Mouse (Mus musculus) neural tube, embryonic 15.5 days (tissue): ENCODE measurements around the gene Etnk1. TPM values are rescaled to one million over a fixed set of nuclear protein-coding genes. Genes with fewer than 3 reads are reported as not detected.
"Not testable (repeated sequence)": the region's sequence is repeated elsewhere in the genome, so short reads cannot be mapped to it uniquely, and the experiment has no call there.

ENCODE experiments used
- ATAC-seq: fragments of 200-750 bp; cut with Nextera tagmentation; 2 replicates; pipeline ENCODE4 v1.8.0; 2017; ENCODE audit warnings: mild to moderate bottlenecking, moderate TSS enrichment, moderate library complexity; ENCODE audit not compliant: low FRiP score
- H3K27ac ChIP-seq: fragments of 300-500 bp; sonication (generic); replicated peaks from 2 replicates; pipeline ENCODE4 v1.5.1; 2015; ENCODE audit warnings: mild to moderate bottlenecking, inconsistent platforms
- H3K27me3 ChIP-seq: fragments of 300-500 bp; sonication (generic); replicated peaks from 2 replicates; pipeline ENCODE4 v1.6.1; 2015; ENCODE audit warnings: inconsistent platforms
- H3K36me3 ChIP-seq: fragments of 300-500 bp; sonication (generic); 2 replicates; pipeline ENCODE4 v1.6.1; 2015; ENCODE audit warnings: inconsistent platforms
- H3K4me1 ChIP-seq: fragments of 300-500 bp; sonication (generic); 2 replicates; pipeline ENCODE4 v1.6.1; 2015; ENCODE audit warnings: inconsistent platforms
- H3K4me2 ChIP-seq: fragments of 300-500 bp; sonication (generic); 2 replicates; pipeline ENCODE4 v1.6.1; 2015; ENCODE audit warnings: inconsistent platforms, mild to moderate bottlenecking, moderate library complexity
- H3K4me3 ChIP-seq: fragments of 300-500 bp; sonication (generic); replicated peaks from 2 replicates; pipeline ENCODE4 v1.5.1; 2015; ENCODE audit warnings: mild to moderate bottlenecking, inconsistent platforms
- H3K9ac ChIP-seq: fragments of 300-500 bp; sonication (generic); replicated peaks from 2 replicates; pipeline ENCODE4 v1.6.1; 2015; ENCODE audit warnings: mild to moderate bottlenecking, inconsistent platforms
- H3K9me3 ChIP-seq: fragments of 300-500 bp; sonication (generic); replicated peaks from 2 replicates; pipeline ENCODE4 v1.6.1; 2016; ENCODE audit warnings: inconsistent platforms
- WGBS: fragments of 180-500 bp; shearing (Covaris S2); methylation state at CpG from one replicate; pipeline ENCODE4 v1.1.7; 2015; ENCODE audit warnings: mixed read lengths; 5-methylcytosine and 5-hydroxymethylcytosine counted together
- polyA plus RNA-seq: library from polyadenylated mRNA; unstranded; fragments of >200 nt; fragmentation: Nextera tagmentation; extraction: Ambion mirVana; gene quantifications from 2 replicates; pipeline ENCODE4 v1.2.1, GENCODE M21; 2015

Etnk1 gene
- polyA plus RNA-seq, 1 experiment from 2014 or later, result 42.0 TPM

DNA sequence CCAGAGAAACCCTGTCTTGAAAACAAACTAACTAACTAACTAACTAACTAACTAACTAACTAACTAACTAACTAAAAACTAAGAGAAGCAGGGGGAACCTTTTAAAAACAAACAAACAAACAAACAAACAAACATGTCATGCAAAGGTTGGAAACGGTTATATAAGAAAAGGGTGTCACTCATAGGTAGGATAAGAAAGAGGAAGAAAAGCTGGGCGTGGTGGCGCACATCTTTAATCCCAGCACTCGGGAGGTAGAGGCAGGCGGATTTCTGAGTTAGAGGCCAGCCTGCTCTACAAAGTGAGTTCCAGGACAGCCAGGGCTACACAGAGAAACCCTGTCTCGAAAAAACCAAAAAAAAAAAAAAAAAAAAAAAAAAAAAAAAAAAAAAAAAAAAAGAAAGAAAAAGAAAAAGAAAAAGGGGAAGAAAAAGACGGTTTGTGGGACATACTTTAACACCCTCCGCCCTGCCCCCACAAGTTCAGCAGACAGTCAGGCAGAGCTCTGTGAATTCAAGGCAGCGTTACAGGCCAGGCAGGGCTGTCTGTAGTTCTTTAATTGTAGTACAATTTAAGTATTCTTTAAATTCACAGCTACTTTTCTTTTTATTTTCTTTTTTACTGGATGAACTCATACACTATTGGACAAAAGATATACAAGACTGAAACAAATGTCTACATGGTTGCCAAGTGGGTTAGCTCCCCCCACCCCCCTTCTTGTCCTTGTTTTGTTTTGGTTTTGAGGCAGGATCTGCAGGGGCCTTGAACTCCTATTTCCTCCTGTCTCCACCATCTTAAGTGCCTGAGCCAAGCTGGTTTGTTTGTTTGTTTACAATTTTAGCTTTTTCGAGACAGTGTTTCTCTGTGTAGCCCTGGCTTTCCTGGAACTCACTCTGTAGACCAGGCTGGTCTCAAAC is 15.7 kb upstream of the Etnk1 start:
- not testable (repeated sequence) for H3K36me3 ChIP-seq, ATAC-seq, H3K27ac ChIP-seq, H3K9ac ChIP-seq, H3K4me3 ChIP-seq, H3K27me3 ChIP-seq, H3K4me2 ChIP-seq, H3K9me3 ChIP-seq
- peaks cover 14% of the 10 kb centered on the region; the same call in 1 of the 2 replicates for H3K4me1 ChIP-seq
- WGBS, result 78% methylated on average over 10 of the region's 10 CpGs

DNA sequence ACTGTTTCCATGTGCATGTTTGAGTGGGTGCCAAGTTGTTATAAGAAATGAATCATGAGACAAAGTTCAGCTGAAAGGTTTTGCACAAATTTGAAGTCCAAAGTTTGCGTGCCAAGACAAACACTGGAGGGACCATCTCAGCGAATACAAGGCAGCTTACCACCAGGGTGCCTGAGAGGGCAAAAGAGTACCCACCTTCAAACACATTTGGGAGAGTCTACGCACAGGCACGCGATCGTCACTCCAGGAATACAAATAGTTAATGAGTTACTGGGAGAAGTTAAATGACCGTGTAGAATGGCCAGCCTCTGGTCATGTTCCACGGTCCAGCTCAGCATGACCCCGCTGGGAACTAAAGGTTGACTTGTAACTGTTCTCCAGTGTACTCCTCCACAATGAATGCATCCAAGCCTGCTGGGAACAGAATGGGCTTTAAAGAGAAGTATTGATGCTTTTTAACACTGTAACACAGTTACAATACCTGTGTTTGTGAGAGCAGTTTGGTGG is 14.6 kb upstream of the Etnk1 start:
- Histone ChIP-seq H3K9ac (no peak overlapping the region), H3K9me3 (no peaks in the 10 kb centered on the region; the same call in 1 of the 2 replicates), H3K27ac (no peak overlapping the region), H3K4me3 (no peak overlapping the region), H3K36me3 (no peaks in the 10 kb centered on the region), H3K4me1 (peaks cover 14% of the 10 kb centered on the region; the same call in 1 of the 2 replicates), H3K27me3 (no peaks in the 10 kb centered on the region), H3K4me2 (0 out of 2 replicates have a peak overlapping the region, but pooled peaks have one; percentile 19)
- 9% methylated on average over 9 of the region's 9 CpGs for WGBS
- ATAC-seq, result no peak

DNA sequence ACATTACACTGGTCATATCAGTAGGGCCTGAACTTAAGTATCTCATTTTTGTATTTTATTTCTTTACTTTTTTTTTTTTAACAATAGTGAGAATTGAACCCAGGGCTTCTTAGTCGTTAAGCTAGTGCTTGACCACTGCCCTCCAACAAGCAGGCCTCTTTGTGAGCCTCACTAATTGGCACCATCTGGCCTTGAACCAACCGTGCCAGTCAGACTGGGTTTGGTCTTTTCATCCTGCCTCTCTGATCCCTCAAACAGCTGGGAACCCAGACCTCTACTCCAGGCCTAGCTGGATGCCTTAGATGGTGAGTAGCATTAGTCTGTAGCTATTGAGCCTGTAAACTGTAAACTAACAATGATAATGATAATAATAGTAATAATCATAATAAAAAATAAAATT is 13.9 kb upstream of the Etnk1 start:
- no peak for ATAC-seq
- H3K9ac ChIP-seq, result no peak overlapping the region
- WGBS, result 22% methylated on average over 2 of the region's 2 CpGs
- no peaks in the 10 kb centered on the region for H3K9me3 ChIP-seq
- H3K27ac ChIP-seq, result no peak overlapping the region
- no peaks in the 10 kb centered on the region for H3K36me3 ChIP-seq
- H3K4me2 ChIP-seq, result no peak overlapping the region
- no peak overlapping the region for H3K4me3 ChIP-seq
- H3K27me3 ChIP-seq, result 0 out of 2 replicates have a peak, but pooled peaks cover 2% of the 10 kb centered on the region
- H3K4me1 ChIP-seq, result peaks cover 14% of the 10 kb centered on the region; the same call in 1 of the 2 replicates

DNA sequence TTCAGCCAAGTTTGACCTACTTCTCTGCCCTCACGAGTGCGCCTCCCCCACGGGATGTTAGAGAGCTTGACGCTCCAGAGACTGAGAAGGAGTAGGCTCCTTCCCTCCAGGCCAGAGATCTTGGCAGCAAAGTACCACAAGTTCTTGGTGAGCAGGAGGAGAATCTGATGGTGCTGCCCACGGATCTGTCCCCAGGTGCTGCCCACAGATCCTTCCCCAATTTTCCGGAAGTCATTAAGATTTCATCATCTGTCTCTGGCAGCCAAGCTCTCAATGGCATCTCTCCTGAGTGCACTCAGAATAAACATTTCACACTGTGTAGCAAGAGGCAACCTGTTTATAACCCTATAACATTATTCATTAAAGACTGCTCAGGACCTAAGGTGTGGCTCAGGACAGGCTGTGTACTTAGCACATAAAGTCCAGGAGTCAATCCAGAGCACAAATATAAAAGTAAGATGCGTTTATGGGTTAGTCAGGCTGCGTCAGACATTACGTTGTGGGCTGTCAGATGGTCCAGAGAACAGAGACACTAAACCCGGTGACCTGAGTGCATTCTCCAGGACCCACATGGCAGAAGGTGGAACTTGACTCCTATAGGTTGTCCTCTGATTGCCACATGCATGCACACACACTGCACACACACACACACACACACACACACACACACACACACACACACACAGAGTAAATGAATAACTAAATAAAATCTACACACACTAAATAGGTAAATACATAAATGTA is 13.1 kb upstream of the Etnk1 start:
- H3K9me3 ChIP-seq, result no peaks in the 10 kb centered on the region
- 0 out of 2 replicates have a peak, but pooled peaks cover 3% of the 10 kb centered on the region for H3K27me3 ChIP-seq
- no peaks in the 10 kb centered on the region for H3K36me3 ChIP-seq
- no peak overlapping the region for H3K27ac ChIP-seq
- H3K4me2 ChIP-seq, result no peak overlapping the region
- H3K4me1 ChIP-seq, result peaks cover 14% of the 10 kb centered on the region; the same call in 1 of the 2 replicates
- H3K4me3 ChIP-seq, result no peak overlapping the region
- no peak for ATAC-seq
- H3K9ac ChIP-seq, result no peak overlapping the region
- 59% methylated on average over 10 of the region's 10 CpGs for WGBS

DNA sequence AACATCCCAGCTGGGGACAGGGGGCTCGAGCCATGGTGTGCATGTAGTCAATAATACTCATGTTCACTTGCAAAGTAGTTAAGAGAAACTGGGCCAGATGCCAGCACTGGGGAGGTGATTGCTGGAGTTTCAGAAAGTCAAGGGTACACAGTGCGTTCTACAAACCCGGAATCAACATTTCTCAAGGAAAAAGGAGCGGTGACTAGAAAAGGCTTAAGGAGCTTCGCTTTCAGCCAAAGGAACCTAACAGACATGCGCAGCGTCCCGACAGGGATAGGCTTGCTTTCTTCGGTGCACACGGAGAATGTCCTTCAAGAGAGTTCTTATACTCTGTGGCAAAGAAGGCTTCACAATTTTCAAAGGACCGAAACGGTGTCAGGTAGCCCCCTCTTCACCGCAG is 12.1 kb upstream of the Etnk1 start:
- H3K4me3 ChIP-seq, result no peak overlapping the region
- no peak overlapping the region for H3K9ac ChIP-seq
- no peak for ATAC-seq
- no peak overlapping the region for H3K27ac ChIP-seq
- H3K36me3 ChIP-seq, result no peaks in the 10 kb centered on the region
- peaks cover 14% of the 10 kb centered on the region; the same call in 1 of the 2 replicates for H3K4me1 ChIP-seq
- H3K9me3 ChIP-seq, result no peaks in the 10 kb centered on the region
- 0 out of 2 replicates have a peak, but pooled peaks cover 3% of the 10 kb centered on the region for H3K27me3 ChIP-seq
- H3K4me2 ChIP-seq, result no peak overlapping the region
- WGBS, result 76% methylated on average over 13 of the region's 13 CpGs

DNA sequence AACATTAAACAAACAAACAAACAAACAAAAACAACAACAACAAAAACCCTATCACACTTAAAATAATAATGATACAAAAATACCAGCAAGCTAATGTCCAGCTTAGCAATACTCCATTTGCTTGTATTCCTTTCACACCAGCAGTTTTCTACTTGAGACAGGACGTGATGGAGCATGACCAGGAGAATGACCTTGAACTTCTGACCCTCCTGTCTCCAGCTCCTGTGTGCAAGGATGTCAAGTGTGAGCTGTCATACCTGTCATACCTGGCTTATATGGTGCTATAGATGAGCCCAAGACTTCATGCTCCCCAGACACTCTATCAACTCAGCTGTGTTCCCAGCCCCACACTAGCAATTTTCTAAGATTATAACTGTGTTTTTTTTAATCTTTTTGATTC is 11.0 kb upstream of the Etnk1 start:
- H3K4me1 ChIP-seq, result peaks cover 14% of the 10 kb centered on the region; the same call in 1 of the 2 replicates
- H3K36me3 ChIP-seq, result no peaks in the 10 kb centered on the region
- no peaks in the 10 kb centered on the region for H3K9me3 ChIP-seq
- H3K27me3 ChIP-seq, result 0 out of 2 replicates have a peak, but pooled peaks cover 3% of the 10 kb centered on the region
- 73% methylated on average over 1 of the region's 1 CpGs for WGBS
- no peak overlapping the region for H3K4me3 ChIP-seq
- H3K27ac ChIP-seq, result no peak overlapping the region
- ATAC-seq, result no peak
- no peak overlapping the region for H3K4me2 ChIP-seq
- no peak overlapping the region for H3K9ac ChIP-seq

DNA sequence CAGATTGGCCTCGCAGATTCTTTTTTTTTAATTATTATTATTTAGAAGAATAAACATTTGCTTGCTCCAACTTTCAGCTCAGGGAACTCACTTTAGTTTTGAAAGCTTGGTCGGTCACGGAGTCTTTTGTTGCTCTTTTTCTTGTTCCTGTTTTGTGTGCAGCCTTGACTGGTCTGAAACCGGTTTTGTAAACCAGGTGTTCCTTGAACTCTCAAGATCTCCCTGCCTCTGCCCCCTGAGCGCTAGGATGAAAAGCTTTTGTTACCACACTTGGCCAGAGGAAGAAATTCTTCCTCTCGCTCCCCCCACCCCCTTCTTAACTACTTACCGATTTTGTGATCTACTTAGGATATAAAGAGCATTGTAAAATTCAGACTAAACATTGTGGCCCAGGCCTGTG is 10.3 kb upstream of the Etnk1 start:
- no peak overlapping the region for H3K9ac ChIP-seq
- H3K4me1 ChIP-seq, result peaks cover 14% of the 10 kb centered on the region; the same call in 1 of the 2 replicates
- 0 out of 2 replicates have a peak, but pooled peaks cover 3% of the 10 kb centered on the region for H3K27me3 ChIP-seq
- no peak overlapping the region for H3K27ac ChIP-seq
- WGBS, result 86% methylated on average over 7 of the region's 7 CpGs
- no peaks in the 10 kb centered on the region for H3K36me3 ChIP-seq
- H3K4me2 ChIP-seq, result no peak overlapping the region
- no peak overlapping the region for H3K4me3 ChIP-seq
- ATAC-seq, result no peak
- H3K9me3 ChIP-seq, result no peaks in the 10 kb centered on the region

DNA sequence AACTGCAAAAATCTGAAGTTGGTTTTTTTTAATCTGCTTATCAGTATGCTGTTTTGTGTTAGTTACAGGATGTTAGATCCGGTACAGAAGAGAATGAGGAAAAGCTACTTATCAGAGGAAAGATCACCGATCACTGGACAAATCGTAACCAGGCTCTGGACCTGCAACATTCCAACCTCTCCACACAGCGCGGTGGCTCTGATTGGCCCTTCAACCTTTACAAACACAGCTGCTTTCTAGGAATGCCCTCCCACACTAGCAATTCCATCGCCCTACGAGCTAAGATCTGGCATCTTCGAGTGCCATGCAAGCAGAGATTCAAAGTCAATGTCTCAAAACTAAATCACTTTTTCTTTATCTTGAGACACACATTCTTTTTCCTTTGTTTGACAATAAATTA is 9.6 kb upstream of the Etnk1 start:
- ATAC-seq, result no peak
- 89% methylated on average over 8 of the region's 8 CpGs for WGBS
- 0 out of 2 replicates have a peak, but pooled peaks cover 3% of the 10 kb centered on the region for H3K27me3 ChIP-seq
- no peak overlapping the region for H3K4me3 ChIP-seq
- H3K4me1 ChIP-seq, result peaks cover 14% of the 10 kb centered on the region
- no peak overlapping the region for H3K9ac ChIP-seq
- no peak overlapping the region for H3K4me2 ChIP-seq
- no peaks in the 10 kb centered on the region for H3K36me3 ChIP-seq
- no peak overlapping the region for H3K27ac ChIP-seq
- H3K9me3 ChIP-seq, result no peaks in the 10 kb centered on the region

DNA sequence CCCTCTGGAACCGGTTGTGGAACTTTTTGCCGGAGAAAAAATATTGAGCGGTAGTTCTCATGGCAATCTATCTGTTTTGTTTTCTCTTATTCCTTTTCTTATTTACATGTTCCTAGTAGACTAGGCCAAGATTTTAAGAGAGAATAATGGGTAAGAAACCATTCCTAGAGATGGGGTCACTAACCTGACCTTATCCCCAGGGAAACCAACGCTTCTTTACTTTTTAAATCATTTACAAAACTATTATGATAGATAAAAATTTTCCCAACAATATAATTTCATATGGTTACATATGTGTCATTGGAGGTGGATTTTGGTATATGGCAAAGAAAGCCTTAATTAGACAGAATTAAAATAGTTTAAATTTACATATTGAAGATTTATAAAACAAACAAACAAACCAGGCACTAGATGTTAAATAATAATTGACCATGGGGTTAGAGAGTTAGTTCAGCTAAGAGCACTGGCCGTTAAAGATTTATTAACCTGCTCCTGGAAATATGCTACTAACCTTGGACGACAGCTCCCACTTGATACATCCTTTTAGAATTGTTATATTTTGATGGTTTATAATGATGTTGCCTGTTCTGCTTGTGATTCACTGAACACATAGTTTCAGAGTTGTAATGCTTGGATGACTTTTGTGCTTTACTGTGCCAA is 6.3 kb upstream of the Etnk1 start:
- Histone ChIP-seq H3K27me3 (0 out of 2 replicates have a peak, but pooled peaks cover 3% of the 10 kb centered on the region), H3K4me3 (no peak overlapping the region), H3K9ac (no peak overlapping the region), H3K4me1 (peaks cover 3% of the 10 kb centered on the region; the same call in 1 of the 2 replicates), H3K9me3 (no peaks in the 10 kb centered on the region), H3K36me3 (no peaks in the 10 kb centered on the region), H3K4me2 (no peak overlapping the region), H3K27ac (no peak overlapping the region)
- 86% methylated on average over 6 of the region's 6 CpGs for WGBS
- ATAC-seq, result no peak

DNA sequence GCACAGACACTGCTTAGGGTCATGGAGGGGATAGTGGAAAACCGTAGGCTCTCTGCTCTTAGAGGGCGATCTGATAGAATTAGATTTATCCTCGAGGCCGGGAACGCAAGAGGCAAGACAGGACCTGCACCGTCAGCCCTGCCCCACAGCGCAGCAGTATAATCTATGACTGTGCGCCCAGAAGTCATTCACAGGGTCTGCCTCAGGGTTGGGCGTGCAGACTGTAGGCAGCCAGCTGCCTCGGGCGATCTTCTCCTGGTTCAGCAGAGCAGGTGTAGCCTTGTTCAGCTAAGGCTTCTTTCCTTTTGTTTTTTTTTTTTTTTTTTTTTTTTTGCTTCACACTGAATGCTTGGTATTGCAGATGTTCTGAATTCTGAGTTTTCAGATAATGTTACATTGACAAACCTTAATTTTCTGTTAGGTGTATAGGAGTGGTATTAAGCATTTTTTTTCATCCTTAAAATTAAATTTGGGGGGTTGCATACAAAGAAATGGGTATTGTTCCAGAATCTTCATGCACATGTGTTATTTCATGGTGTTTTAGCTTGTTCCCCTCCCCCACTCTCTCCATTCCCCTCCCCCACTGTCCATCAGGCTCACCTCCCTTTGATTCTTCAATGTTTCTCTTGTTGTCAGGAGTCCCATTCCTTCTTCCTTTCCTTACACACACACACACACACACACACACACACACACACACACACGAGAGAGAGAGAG is 4.7 kb upstream of the Etnk1 start:
- Histone ChIP-seq H3K4me2 (peak overlapping the region; percentile 34), H3K9me3 (no peaks in the 10 kb centered on the region), H3K4me3 (no peak overlapping the region), H3K4me1 (peaks cover 9% of the 10 kb centered on the region), H3K27ac (no peak overlapping the region), H3K27me3 (0 out of 2 replicates have a peak, but pooled peaks cover 3% of the 10 kb centered on the region), H3K9ac (no peak overlapping the region), H3K36me3 (no peaks in the 10 kb centered on the region)
- whole genome bisulfite sequencing, result 36% methylated on average over 11 of the region's 12 CpGs
- no peak for ATAC-seq
